Mouse (Mus musculus) left cerebral cortex, postnatal 10 days (tissue): ENCODE results near the gene Bnc2. TPM values are rescaled to one million over a fixed set of nuclear protein-coding genes. Genes with fewer than 3 reads are reported as not detected.

Experiments
- DNase-seq, 2 experiments: peaks; one replicate each; pipeline ENCODE4 v3.0.0; 2021 to 2022; ENCODE audit warnings: low spot score in 2 of 2, mixed read lengths in 1 of 2; ENCODE audit errors: extremely low spot score in 1 of 2
- intact Hi-C: fragments of 180-260 bp; cut with DNase I; formaldehyde crosslinking; loops from one replicate; pipeline ENCODE4 v1.15.1; 2025
- total RNA-seq, 2 experiments: library from RNA; stranded (reverse); gene quantifications; 2 replicates each; pipeline ENCODE4 v1.2.3; 2021

Bnc2 gene
- total RNA-seq, 2 experiments from 2014 or later, result 2.3 to 3.8 TPM

DNA sequence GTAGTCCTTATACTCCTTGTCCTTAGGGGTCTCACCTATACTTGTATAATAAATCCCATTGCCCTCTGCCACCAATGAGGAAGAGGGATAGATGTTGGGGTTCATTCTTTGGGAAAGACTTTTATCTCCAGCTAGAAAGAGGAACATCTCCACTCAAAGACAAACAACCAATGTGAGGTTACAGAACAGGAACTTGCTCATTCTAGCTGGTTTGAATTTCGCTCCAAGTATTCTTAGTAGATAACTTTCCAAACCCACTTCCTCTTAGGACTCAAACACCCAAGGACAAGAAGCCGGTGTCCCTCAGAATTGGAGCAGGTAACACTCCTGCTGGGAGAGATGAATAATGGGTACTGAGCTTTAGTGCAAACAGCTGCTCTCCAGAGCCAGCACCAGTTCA lies 315.1 kb downstream of the Bnc2 start:
- no peak for DNase-seq
- intact Hi-C loops, result no loop called here

DNA sequence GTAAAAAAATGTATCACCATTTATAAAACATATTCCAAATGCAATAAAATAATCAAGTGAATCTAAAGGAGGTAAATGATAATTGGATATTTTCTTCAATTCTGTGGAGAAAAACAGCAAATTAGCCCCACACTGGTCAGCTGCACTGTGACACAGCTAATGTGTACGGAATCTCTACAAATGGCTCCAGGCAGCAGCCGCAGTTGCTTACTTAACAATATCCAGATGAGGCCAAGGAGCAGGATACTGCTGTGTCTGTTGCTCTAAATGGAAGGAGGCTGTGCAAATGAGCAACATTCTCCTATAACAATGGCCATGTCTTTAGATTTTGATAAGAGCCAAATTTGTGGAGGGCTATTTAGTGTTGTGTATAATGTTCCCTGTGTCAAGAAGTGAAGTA lies 316.9 kb downstream of the Bnc2 start:
- no peak for DNase-seq
- intact Hi-C loops, result no loop called here

DNA sequence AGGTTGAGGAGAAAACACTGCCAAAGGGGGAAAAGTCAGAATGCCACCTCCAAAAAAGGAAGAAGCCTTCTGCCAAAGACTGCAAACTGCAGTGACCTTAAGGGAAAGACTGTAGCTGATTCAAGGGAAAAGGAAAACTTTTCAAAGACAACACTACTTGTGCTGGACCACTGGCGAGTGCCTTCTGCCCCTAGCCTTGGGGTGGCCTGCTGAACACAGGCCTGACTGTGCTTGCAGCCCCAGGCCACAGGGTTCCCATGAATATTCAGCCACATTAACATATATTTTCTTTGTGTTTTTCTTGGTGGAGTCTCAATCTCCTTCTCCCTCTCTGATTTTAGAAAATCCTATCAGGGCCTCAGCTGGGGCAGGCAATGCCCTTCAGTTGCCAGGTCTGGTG lies 317.7 kb downstream of the Bnc2 start:
- intact Hi-C loops, result no loop called here
- no peak for DNase-seq

DNA sequence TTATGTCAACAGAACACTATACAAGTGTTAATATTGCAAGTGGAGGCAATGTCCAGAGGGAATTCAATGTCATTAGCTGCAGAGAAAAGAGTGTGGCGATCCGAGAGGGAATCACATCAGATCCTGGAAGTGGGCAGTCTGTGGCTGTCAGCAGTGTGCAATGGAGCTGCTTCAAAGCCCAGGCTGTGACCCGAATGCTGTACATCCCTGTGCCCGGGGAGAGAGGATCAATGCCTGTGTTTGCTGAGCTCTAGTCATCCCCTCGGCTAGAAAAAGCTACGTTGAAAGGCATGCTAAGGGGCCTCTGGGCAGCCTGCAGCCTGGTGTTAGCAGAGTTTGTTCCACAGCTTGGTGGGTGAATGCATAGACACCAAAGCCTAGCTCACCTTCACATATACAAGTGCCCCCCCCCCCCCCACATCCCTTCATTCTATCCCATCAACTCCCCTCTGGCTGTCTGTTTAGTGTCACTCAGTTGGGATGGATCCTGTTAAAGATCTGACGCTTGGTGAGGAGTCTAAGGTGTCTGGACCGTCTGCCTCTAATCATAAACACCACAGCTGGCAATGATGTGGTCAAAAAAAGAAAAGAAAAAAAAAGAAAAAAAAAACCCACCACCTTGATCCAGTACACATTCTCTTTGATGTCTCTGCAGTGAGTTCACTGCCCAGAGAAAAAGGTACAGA lies 318.5 kb downstream of the Bnc2 start:
- DNase-seq, result no peak
- intact Hi-C loops, result no loop called here

DNA sequence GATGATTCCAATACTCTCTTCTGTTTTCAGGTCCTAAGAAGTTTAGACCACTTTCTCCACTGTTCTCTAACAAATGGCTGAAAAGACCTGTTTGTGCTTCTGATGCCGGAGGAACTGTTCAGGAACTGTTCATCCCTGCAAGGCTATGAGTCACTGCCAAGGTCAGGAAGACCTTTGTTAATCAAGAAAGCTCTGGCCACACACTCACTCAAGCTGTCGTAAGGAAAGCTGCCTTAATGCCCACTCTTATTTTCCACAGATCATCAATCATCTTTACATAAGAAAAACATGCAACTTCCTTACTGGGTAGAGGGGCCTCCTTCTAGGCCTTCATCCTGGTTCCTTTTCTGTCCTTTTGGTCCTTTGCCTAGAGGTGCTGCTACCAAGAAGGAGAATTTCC lies 322.4 kb downstream of the Bnc2 start:
- no peak for DNase-seq
- intact Hi-C loops, result no loop called here

DNA sequence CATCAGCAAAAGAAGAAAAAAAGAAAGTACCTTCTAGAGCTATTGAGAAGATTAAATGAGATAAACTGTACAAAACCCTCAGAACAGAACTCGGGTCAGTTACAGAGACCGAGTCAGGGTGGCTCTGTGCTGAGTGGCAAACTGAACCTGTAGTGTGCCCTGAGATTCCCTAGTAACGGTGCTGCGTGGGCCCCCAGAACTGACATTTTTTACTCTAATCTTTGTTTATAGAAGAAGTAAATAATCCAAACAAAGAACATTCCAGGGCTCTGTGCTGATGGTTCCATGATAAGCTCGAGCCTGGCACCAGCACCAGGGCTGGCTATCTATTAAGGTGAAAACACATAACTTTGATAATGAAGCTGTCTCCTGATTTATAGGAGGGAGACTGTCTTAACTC lies 325.5 kb downstream of the Bnc2 start:
- no peak for DNase-seq
- intact Hi-C loops, result no loop called here

DNA sequence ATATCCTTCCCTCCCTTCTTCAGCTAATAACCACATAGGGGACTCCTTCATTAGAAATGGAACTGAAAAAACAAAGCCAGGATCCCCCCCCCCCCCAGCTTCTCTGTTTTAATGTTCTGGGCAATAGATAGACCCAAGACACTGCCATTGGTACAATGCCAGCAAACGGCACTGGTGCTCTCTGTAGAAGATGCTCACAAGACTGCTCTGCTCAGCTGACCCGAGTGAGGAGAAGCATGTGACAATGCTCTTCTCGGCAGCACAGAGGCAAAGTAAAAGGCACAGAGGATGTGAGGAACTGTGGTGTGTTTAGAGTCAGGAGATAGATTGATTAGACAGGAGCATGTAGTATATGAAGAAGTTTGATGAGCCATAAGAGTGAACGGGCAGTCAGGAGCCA lies 335.9 kb downstream of the Bnc2 start:
- intact Hi-C loops, result no loop called here

DNA sequence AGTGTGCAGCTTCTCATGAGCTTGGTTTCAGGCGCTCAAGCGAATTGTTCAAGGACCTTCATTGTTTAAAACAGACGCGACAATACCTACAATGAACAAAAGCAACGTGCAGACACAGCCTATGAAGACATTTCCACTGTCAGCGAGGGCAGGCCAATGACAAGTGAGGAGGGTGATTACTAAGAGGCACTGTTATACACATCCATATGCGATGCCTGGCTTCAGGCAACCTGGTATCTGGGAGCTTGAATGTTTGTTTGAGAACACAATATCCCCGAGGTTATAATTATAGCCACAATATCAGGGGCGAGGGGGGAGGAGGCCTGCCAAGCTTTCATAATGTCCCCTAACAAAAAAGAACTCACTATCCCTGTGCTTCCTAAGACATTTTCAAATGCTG lies 343.1 kb downstream of the Bnc2 start:
- no peak for DNase-seq
- intact Hi-C loops, result no loop called here

More for the DNA sequence above, 335.9 kb downstream of the Bnc2 start:
- DNase-seq, result no peak

DNA sequence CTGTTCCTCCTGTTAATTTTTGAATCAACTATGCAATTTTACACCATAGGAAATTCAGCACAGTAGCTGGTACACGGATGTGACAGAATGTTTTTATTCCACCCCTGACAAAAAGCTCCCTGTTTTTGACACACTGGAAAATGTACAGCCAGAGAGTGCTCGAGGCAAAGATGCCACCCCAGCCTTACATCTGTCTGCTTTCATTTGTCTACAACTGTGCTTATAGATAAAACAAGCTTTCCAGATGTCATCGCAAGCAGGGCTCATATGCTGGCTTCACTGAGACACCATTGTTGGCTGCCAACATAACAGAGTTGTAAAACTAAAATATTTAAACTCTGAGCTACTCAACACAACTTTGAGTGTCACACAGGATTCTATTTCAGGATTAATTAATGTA lies 343.6 kb downstream of the Bnc2 start:
- intact Hi-C loops, result no loop called here
- DNase-seq, result no peak

DNA sequence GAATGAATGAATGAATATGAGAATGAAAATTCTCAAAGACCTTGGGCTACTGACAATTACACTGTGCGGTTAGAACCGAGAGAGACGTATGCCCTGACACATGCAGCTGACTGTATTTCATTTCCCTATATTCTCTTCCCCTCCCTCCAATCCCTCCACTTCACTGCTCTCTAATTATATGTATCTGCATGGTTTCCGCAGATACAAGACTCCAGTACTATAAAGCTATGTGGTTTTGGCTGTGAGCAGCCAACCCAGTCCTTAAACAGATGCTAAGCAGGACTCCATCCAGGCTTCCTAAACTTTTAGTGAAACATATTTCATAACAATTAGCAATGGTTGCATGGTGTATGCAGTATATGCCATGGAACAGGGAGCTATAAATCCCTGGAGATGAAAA lies 344.6 kb downstream of the Bnc2 start:
- DNase-seq, result no peak
- intact Hi-C loops, result no loop called here

DNA sequence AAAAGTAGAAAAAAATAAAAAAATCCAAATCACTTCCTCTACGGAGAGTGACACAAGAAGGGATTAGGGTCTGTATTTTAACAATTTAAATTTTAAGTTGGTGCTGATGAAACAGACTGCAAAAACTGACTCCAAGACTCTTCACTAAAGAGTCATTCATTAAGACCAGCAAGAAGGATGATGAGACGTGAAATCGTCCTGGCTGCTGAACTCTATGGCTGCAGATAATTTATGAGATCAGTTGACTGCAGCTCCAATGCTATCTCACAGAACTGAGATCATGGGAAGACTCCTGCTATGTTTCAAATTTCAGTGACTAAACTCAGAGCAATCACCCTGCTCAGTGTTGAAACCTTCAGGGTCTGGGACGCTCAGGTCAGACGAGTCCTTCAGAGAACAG lies 345.4 kb downstream of the Bnc2 start:
- DNase-seq, result no peak

DNA sequence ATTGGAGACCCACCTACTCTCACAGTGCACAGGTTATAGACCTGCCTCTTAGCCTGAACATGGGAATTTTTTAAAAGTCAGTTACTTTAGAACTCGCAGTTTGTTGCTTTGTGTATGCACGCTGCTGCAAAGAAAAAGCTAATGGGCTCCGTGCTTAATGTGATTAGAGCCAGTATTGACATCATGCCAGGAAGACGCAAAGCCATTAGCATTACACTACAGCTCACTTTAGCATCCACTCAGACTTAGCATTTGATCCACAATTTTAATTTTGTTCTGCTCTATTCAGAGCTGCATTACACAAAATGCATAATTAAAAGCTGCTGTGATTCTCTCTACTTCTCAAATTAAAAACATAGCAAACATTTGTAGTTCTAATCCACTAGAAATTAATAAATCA lies 350.7 kb downstream of the Bnc2 start:
- intact Hi-C loops, result no loop called here
- no peak for DNase-seq

More for the DNA sequence above, 345.4 kb downstream of the Bnc2 start:
- intact Hi-C loops, result no loop called here

DNA sequence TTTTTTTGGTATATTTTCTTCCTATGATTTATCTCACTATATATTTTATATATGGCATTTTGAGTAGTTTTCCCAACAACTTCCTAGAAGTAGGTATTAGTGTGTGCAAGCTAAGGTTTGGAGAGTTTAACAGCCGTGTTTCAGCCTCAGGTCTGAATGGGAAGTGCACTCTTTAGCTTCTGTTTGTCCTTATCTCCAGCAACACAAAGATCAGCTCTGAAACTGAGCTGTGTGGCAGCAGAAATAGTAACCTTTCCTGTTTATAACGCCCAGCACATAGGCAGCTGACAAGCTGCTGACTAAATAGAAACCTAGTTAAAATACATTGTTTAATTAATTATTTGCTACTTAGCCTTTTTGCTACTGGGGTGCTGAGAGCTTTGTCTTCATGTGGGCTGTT lies 353.5 kb downstream of the Bnc2 start:
- DNase-seq, result no peak
- intact Hi-C loops, result no loop called here

DNA sequence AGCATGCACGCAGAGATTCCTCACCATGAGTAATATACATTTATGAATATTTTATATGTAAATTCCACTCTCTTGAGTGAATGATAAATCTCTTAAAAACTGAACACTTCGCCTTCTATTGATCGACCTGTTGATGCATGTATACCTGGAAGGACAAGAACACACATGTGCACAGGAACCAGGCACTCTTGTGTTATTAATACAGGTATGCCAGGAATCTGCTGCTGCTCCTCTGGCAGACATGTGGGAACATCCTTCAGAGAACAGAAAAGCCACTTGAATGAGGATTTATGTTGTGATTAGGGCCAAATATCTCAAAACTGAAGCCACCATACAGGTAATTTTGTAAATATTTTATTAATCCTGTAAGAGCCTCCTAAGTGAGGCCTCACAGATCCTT lies 357.7 kb downstream of the Bnc2 start:
- no peak for DNase-seq
- intact Hi-C loops, result no loop called here

DNA sequence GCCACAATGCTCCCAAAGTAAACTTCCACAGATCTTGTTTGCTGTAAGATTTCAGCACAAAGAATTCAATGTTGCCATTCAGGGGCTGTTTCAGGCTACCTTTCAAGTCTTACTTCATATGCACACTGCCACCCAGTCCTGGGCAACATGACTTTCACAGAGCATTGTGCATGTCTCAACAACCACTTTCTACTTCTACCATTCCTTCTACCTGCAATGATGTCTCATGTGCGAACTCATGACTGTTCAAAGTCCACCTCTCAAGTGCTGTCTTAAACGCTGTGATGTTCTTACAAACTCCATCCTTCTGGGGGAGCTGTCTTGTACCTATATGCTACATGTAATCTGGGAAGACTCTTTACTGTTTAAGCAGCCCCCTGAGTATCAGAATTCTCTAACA lies 363.7 kb downstream of the Bnc2 start:
- no peak for DNase-seq
- intact Hi-C loops, result no loop called here

DNA sequence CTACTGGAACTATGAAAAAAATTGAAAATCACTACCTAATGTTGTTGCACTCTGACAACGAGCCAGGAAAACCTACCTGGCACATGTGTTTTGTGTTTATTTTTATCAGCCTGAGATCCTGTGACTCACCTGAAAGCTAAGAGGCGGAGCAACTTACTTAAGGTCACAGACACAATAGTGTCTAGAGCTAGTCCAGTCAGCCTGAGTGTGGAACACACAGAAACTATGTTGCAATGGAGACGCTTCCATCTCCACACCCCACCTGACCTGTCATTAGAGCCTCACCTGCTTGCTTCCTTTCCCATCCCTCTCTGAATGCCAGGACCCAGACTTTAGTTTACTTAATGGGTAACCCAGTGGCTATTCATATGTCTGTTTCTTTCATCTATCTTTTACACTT lies 364.2 kb downstream of the Bnc2 start:
- DNase-seq, result no peak
- intact Hi-C loops, result no loop called here

DNA sequence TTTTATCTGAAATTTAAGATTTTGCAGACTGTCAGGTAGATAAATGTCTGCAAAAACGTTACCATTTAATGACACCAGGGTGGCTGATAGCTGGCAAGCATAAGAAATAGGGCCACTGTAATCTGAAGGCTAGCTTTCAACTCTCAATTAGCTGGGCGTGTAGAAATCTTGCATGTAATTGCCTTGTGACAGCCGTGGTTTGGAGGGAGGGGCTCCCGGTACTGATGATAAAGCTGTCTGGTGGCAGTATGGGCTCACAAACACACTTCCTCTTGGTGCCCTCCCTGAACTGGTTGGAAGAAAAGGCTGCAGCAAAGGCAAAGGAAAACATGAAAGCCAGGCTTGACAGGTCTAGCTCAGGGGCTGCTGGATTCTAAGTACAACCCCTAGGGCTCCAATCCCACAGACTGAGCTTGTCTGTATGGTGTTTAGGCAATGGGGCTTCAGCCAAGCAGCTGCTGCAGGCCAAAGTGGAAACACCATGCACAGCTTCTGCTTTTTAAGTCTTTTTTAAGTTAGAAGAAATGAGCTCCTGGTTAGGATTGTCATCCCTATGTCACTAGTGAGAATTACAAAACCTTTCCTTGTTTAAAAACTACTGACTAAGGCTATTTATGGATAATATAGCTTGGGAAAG lies 366.7 kb downstream of the Bnc2 start:
- intact Hi-C loops, result no loop called here
- DNase-seq, result no peak

DNA sequence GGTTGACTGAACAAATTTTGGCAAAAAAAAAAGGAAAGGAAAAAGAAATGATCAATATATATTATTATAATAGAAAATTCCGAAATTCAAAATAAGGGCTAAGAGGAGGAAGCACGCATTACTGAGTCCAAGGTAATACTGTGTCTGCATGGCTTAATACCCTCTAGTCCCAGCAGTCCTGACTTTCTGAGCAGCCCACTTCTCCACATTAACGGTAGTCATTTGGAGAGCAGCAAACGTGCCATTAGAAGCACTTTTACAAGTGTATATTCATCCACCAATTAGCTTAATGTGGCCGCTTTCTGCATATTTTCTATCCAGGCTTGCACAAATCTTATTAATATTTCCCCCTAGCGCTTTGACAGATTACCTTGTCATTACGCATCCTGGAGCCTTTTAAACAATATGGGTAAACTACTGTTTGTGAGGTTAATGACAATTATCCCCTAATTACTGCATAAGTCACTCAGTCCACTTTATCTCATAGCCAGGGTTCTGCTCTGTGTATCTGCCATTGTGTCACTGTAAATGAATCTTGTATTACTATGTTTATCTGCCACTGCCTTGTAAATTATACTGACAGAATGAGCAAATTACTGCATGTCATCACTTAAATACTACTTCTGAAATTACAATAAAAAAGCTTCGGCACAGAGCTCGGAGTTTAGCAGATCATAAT lies 368.0 kb downstream of the Bnc2 start:
- intact Hi-C loops, result no loop called here
- DNase-seq, result no peak

DNA sequence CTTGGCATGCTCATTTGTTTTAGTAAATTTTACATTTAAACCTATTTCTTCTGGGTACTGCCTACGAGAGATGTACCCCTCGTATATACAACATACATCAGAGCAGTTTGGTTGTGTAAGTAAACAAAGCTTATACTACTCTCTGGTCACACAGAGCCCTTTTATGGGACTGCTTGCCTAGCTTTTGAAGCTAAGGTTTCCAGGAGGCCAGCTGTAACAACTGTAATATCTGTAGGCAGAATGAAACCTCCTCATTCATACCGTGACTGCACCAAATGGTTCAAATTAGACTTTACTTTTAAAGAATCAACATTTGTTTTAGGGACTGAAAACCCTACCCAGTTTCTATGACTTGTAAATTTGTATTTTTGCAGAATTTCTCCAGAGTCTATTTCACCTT lies 372.1 kb downstream of the Bnc2 start:
- intact Hi-C loops, result no loop called here

DNA sequence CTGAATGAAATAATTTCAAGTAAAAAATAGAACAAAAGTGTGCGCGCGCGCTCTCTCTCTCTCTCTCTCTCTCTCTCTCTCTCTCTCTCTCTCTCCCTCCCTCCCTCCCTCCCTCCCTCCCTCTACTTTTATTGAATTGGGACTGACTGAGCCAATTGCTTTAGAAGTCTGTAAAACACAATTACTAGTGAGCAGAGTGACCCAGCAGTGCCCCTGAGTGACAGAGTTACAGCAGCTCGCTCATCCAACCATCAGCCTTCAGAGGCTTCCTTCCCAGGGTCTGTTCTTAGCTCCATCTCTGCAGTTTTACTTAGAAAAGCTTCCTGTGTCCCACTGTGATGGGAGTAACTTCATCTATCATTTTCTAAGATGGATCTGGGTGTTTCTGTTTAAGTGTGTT lies 389.9 kb downstream of the Bnc2 start:
- intact Hi-C loops, result no loop called here
- DNase-seq, result no peak

More for the DNA sequence above, 372.1 kb downstream of the Bnc2 start:
- DNase-seq, result no peak
